Mouse (Mus musculus): Measurements from ENCODE around the gene Crabp2. TPM values are rescaled to one million over a fixed set of nuclear protein-coding genes. Genes with fewer than 3 reads are reported as not detected.

Gene Crabp2
- polyA plus RNA-seq, 1 experiment from 2014 or later, result 417 TPM

DNA sequence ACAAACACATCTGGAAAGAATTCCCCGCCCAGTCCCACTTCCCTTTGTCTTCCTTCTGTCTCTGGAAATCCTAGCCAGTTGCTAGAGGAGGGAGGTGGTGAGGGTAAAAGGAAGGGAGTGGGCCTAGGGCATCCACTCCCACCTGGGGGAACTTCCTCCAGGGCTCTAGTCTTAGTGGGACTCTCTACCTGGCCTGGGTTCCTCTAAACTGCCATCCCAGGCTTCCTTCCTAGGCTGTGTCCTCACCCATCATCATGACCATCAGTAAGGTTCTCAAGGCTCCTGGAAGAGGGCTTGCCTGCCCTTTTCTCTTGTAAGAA is 2.0 kb upstream of the Crabp2 start:
- Histone ChIP-seq H3K27me3 (ENCODE audit: control insufficient read depth, insufficient read depth, low read length) (no peaks in the 10 kb centered on the region), H3K9ac (ENCODE audit: low read length) (peak overlapping the region; percentile 75), H3K4me2 (ENCODE audit: low read depth, low read length, severe bottlenecking) (peak overlapping the region; percentile 77), H3K27ac (ENCODE audit: low read depth, low read length) (peak overlapping the region; percentile 84), H3K36me3 (ENCODE audit: control insufficient read depth, insufficient read depth, low read length) (peaks cover 2% of the 10 kb centered on the region; the same call in 1 of the 2 replicates), H3K9me3 (ENCODE audit: control insufficient read depth, low read length) (no peaks in the 10 kb centered on the region), H3K4me1 (replicated peaks; ENCODE audit: control insufficient read depth, insufficient read depth, low read length) (peaks cover 44% of the 10 kb centered on the region), H3K4me3 (ENCODE audit: low read depth, low read length) (no peak overlapping the region)
- 14% methylated on average over 1 of the region's 1 CpGs for WGBS
- no peak for DNase-seq (ENCODE audit: low spot score)
- no peak for ATAC-seq (replicated peaks; ENCODE audit: low FRiP score)

- WGBS, result 1% methylated on average over 26 of the region's 26 CpGs
- peak overlapping the region; percentile 50 for H3K4me3 ChIP-seq (ENCODE audit: low read depth, low read length)
Observed at GRCm38 (mm10) chr3:87947056-87947810, 1.2 kb upstream of the Crabp2 start.

GRCm38 (mm10) chr3:87947811-87948199 is 661 bp upstream of the Crabp2 start:
- Histone ChIP-seq H3K27me3 (ENCODE audit: control insufficient read depth, insufficient read depth, low read length) (no peaks in the 10 kb centered on the region), H3K4me1 (replicated peaks; ENCODE audit: control insufficient read depth, insufficient read depth, low read length) (peaks cover 55% of the 10 kb centered on the region), H3K4me3 (ENCODE audit: low read depth, low read length) (peak overlapping the region; percentile 50), H3K9ac (ENCODE audit: low read length) (peak overlapping the region; percentile 75), H3K4me2 (ENCODE audit: low read depth, low read length, severe bottlenecking) (peak overlapping the region; percentile 77), H3K27ac (ENCODE audit: low read depth, low read length) (peak overlapping the region; percentile 84), H3K9me3 (ENCODE audit: control insufficient read depth, low read length) (no peaks in the 10 kb centered on the region), H3K36me3 (ENCODE audit: control insufficient read depth, insufficient read depth, low read length) (peaks cover 3% of the 10 kb centered on the region; the same call in 1 of the 2 replicates)
- ATAC-seq (replicated peaks; ENCODE audit: low FRiP score) (peak; percentile 19; the same call in 1 of the 2 replicates), DNase-seq (ENCODE audit: low spot score) (peak; percentile 84)
- WGBS, result under 1% methylated on average over 17 of the region's 17 CpGs

More at GRCm38 (mm10) chr3:87947056-87947810, 1.2 kb upstream of the Crabp2 start:
- Histone ChIP-seq H3K4me1 (replicated peaks; ENCODE audit: control insufficient read depth, insufficient read depth, low read length) (peaks cover 50% of the 10 kb centered on the region), H3K27me3 (ENCODE audit: control insufficient read depth, insufficient read depth, low read length) (no peaks in the 10 kb centered on the region), H3K9ac (ENCODE audit: low read length) (peak overlapping the region; percentile 75), H3K9me3 (ENCODE audit: control insufficient read depth, low read length) (no peaks in the 10 kb centered on the region), H3K27ac (ENCODE audit: low read depth, low read length) (peak overlapping the region; percentile 84), H3K4me2 (ENCODE audit: low read depth, low read length, severe bottlenecking) (peak overlapping the region; percentile 77), H3K36me3 (ENCODE audit: control insufficient read depth, insufficient read depth, low read length) (no peaks in the 10 kb centered on the region; the same call in 1 of the 2 replicates)
- ATAC-seq (replicated peaks; ENCODE audit: low FRiP score), result peak; percentile 4; the same call in 1 of the 2 replicates
- DNase-seq (ENCODE audit: low spot score), result peak; percentile 68

GRCm38 (mm10) chr3:87949266-87949954 is 944 bp downstream of the Crabp2 start:
- H3K4me1 ChIP-seq (replicated peaks; ENCODE audit: control insufficient read depth, insufficient read depth, low read length), result peaks cover 57% of the 10 kb centered on the region
- H3K36me3 ChIP-seq (ENCODE audit: control insufficient read depth, insufficient read depth, low read length), result peaks cover 5% of the 10 kb centered on the region; the same call in 1 of the 2 replicates
- peak; percentile 66 for DNase-seq (ENCODE audit: low spot score)
- H3K9ac ChIP-seq (ENCODE audit: low read length), result peak overlapping the region; percentile 75
- H3K4me2 ChIP-seq (ENCODE audit: low read depth, low read length, severe bottlenecking), result peak overlapping the region; percentile 77
- no peak for ATAC-seq (replicated peaks; ENCODE audit: low FRiP score)
- peak overlapping the region; percentile 50 for H3K4me3 ChIP-seq (ENCODE audit: low read depth, low read length)
- H3K9me3 ChIP-seq (ENCODE audit: control insufficient read depth, low read length), result no peaks in the 10 kb centered on the region
- under 1% methylated on average over 16 of the region's 16 CpGs for WGBS
- H3K27me3 ChIP-seq (ENCODE audit: control insufficient read depth, insufficient read depth, low read length), result no peaks in the 10 kb centered on the region
- peak overlapping the region; percentile 84 for H3K27ac ChIP-seq (ENCODE audit: low read depth, low read length)

DNA sequence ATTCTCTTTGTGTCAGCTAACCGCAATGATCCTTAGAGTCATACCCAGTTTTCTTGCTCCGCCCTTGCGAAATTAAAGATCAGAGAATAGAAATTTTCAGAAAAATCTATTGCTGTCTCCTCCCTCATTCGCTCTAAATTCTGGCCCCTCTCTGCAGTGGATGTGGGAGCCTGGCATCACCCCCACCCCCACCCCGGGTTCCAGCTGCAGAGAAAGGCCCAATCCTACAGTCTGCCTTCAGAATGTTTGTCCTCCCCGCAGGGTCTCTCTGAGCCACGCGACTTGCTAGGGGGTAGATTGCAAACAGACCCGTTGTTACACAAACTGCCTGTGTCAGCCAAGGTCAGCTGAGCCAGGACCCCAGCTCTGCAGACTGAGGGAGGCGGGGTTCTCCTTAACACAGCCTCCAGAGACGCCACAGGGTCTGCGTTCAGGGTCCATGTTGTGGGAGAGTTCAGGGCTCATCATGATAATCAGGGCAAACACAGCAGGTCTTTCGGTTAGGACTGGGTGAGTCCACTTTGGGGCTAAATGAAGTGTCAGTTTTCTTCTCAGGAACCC is 1.6 kb downstream of the Crabp2 start:
- H3K4me1 ChIP-seq (replicated peaks; ENCODE audit: control insufficient read depth, insufficient read depth, low read length), result peaks cover 52% of the 10 kb centered on the region
- peak overlapping the region; percentile 84 for H3K27ac ChIP-seq (ENCODE audit: low read depth, low read length)
- ATAC-seq (replicated peaks; ENCODE audit: low FRiP score) (no peak), DNase-seq (ENCODE audit: low spot score) (peak; percentile 71)
- no peaks in the 10 kb centered on the region for H3K27me3 ChIP-seq (ENCODE audit: control insufficient read depth, insufficient read depth, low read length)
- H3K4me2 ChIP-seq (ENCODE audit: low read depth, low read length, severe bottlenecking), result peak overlapping the region; percentile 77
- peaks cover 5% of the 10 kb centered on the region; the same call in 1 of the 2 replicates for H3K36me3 ChIP-seq (ENCODE audit: control insufficient read depth, insufficient read depth, low read length)
- H3K9me3 ChIP-seq (ENCODE audit: control insufficient read depth, low read length), result no peaks in the 10 kb centered on the region
- H3K9ac ChIP-seq (ENCODE audit: low read length), result peak overlapping the region; percentile 75
- H3K4me3 ChIP-seq (ENCODE audit: low read depth, low read length), result peak overlapping the region; percentile 50
- WGBS, result 2% methylated on average over 13 of the region's 13 CpGs

DNA sequence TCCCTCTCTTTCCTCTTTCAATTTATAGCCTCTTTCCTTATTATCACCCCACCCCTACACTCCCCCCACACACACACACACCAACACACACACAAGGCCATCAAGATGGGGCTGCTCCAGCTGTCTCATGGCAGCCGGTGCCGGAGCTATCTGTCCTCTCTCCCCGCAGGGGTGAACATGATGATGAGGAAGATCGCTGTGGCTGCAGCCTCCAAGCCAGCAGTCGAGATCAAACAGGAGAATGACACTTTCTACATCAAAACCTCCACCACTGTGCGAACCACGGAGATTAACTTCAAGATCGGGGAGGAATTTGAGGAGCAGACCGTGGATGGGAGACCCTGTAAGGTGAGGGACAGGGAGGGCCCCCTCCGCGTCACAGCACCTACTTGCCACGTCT is 3.5 kb downstream of the Crabp2 start:
- no peaks in the 10 kb centered on the region for H3K27me3 ChIP-seq (ENCODE audit: control insufficient read depth, insufficient read depth, low read length)
- no peak for DNase-seq (ENCODE audit: low spot score)
- WGBS, result 22% methylated on average over 12 of the region's 12 CpGs
- peaks cover 36% of the 10 kb centered on the region for H3K4me1 ChIP-seq (replicated peaks; ENCODE audit: control insufficient read depth, insufficient read depth, low read length)
- peak overlapping the region; percentile 15; the same call in 1 of the 2 replicates for H3K4me3 ChIP-seq (ENCODE audit: low read depth, low read length)
- peak overlapping the region; percentile 1 for H3K9ac ChIP-seq (ENCODE audit: low read length)
- ATAC-seq (replicated peaks; ENCODE audit: low FRiP score), result no peak
- peaks cover 5% of the 10 kb centered on the region; the same call in 1 of the 2 replicates for H3K36me3 ChIP-seq (ENCODE audit: control insufficient read depth, insufficient read depth, low read length)
- H3K9me3 ChIP-seq (ENCODE audit: control insufficient read depth, low read length), result no peaks in the 10 kb centered on the region
- peak overlapping the region; percentile 41; the same call in 1 of the 2 replicates for H3K27ac ChIP-seq (ENCODE audit: low read depth, low read length)
- H3K4me2 ChIP-seq (ENCODE audit: low read depth, low read length, severe bottlenecking), result peak overlapping the region; percentile 26

- Histone ChIP-seq H3K36me3 (ENCODE audit: control insufficient read depth, insufficient read depth, low read length) (peaks cover 5% of the 10 kb centered on the region; the same call in 1 of the 2 replicates), H3K27me3 (ENCODE audit: control insufficient read depth, insufficient read depth, low read length) (no peaks in the 10 kb centered on the region), H3K4me1 (replicated peaks; ENCODE audit: control insufficient read depth, insufficient read depth, low read length) (peaks cover 31% of the 10 kb centered on the region), H3K9me3 (ENCODE audit: control insufficient read depth, low read length) (no peaks in the 10 kb centered on the region), H3K4me3 (ENCODE audit: low read depth, low read length) (peak overlapping the region; percentile 15; the same call in 1 of the 2 replicates), H3K27ac (ENCODE audit: low read depth, low read length) (peak overlapping the region; percentile 41; the same call in 1 of the 2 replicates), H3K9ac (ENCODE audit: low read length) (peak overlapping the region; percentile 1; the same call in 1 of the 2 replicates), H3K4me2 (ENCODE audit: low read depth, low read length, severe bottlenecking) (peak overlapping the region; percentile 26)
- ATAC-seq (replicated peaks; ENCODE audit: low FRiP score) (no peak), DNase-seq (ENCODE audit: low spot score) (peak; percentile 58)
- 1% methylated on average over 5 of the region's 5 CpGs for WGBS
Observed at GRCm38 (mm10) chr3:87952440-87952839, 4.0 kb downstream of the Crabp2 start.

DNA sequence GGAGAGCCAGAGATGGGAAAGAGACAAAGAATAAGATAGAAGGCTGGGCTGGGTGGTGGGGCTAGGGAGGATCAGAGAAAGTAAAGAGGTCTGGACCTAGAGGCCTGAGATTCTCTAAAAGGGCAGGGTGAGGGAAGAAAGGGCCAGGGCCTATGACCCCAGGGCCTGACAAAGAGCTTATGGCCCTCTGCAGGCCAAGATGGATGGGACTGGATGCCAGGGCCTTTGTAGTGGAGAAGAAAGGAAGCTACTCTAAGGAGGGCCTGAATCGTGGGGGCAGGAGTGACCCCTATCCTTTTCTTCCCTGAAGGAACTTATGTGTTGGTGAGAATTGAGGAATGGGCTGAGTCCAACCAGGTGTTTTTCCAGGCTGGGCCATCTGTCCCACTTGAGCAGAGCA is 9.6 kb downstream of the Crabp2 start:
- 0% methylated on average over 1 of the region's 1 CpGs for WGBS
- 0 out of 2 replicates have a peak overlapping the region, but pooled peaks have one; percentile 5 for H3K9ac ChIP-seq (ENCODE audit: low read length)

More for the DNA sequence above, 9.6 kb downstream of the Crabp2 start:
- Histone ChIP-seq H3K27ac (ENCODE audit: low read depth, low read length) (no peak overlapping the region), H3K36me3 (ENCODE audit: control insufficient read depth, insufficient read depth, low read length) (no peaks in the 10 kb centered on the region; the same call in 1 of the 2 replicates), H3K4me2 (ENCODE audit: low read depth, low read length, severe bottlenecking) (no peak overlapping the region), H3K4me3 (ENCODE audit: low read depth, low read length) (no peak overlapping the region), H3K27me3 (ENCODE audit: control insufficient read depth, insufficient read depth, low read length) (no peaks in the 10 kb centered on the region), H3K4me1 (replicated peaks; ENCODE audit: control insufficient read depth, insufficient read depth, low read length) (peaks cover 20% of the 10 kb centered on the region), H3K9me3 (ENCODE audit: control insufficient read depth, low read length) (no peaks in the 10 kb centered on the region)
- ATAC-seq (replicated peaks; ENCODE audit: low FRiP score), result no peak
- DNase-seq (ENCODE audit: low spot score), result no peak
